Mouse (Mus musculus) forebrain, embryonic 16.5 days (tissue): ENCODE data around the gene Ntng1. TPM values are rescaled to one million over a fixed set of nuclear protein-coding genes. Genes with fewer than 3 reads are reported as not detected.

Experiments used
- ATAC-seq: fragments of 200-750 bp; cut with Nextera tagmentation; 2 replicates; pipeline ENCODE4 v1.8.0; 2017; ENCODE audit warnings: mild to moderate bottlenecking, moderate library complexity
- H3K27ac ChIP-seq: fragments of 300-500 bp; sonication (generic); 2 replicates; pipeline ENCODE4 v1.5.1; 2014; ENCODE audit warnings: low read length, control low read depth
- H3K27me3 ChIP-seq: fragments of 300-500 bp; sonication (generic); replicated peaks from 2 replicates; pipeline ENCODE4 v1.6.1; 2014; ENCODE audit warnings: low read length; ENCODE audit not compliant: control insufficient read depth, insufficient read depth
- H3K36me3 ChIP-seq: fragments of 300-500 bp; sonication (generic); 2 replicates; pipeline ENCODE4 v1.6.1; 2014; ENCODE audit not compliant: control insufficient read depth, insufficient read depth
- H3K4me1 ChIP-seq: fragments of 300-500 bp; sonication (generic); replicated peaks from 2 replicates; pipeline ENCODE4 v1.6.1; 2014; ENCODE audit warnings: low read length; ENCODE audit not compliant: control insufficient read depth, insufficient read depth
- H3K4me2 ChIP-seq: fragments of 300-500 bp; sonication (generic); 2 replicates; pipeline ENCODE4 v1.6.1; 2014; ENCODE audit warnings: mild to moderate bottlenecking, low read length, control low read depth
- H3K4me3 ChIP-seq: fragments of 300-500 bp; sonication (generic); replicated peaks from 2 replicates; pipeline ENCODE4 v1.5.1; 2014; ENCODE audit warnings: mild to moderate bottlenecking, low read length, control low read depth
- H3K9ac ChIP-seq: fragments of 300-500 bp; sonication (generic); replicated peaks from 2 replicates; pipeline ENCODE4 v1.6.1; 2014; ENCODE audit warnings: low read depth, low read length, control low read depth
- H3K9me3 ChIP-seq: fragments of 300-500 bp; sonication (generic); 2 replicates; pipeline ENCODE4 v1.6.1; 2016; ENCODE audit warnings: low read length; ENCODE audit not compliant: control insufficient read depth
- WGBS: fragments of 180-500 bp; shearing (Covaris S2); extraction: QIAGEN DNeasy Blood & Tissue Kit; methylation state at CpG from one replicate; pipeline ENCODE4 v1.1.7; 2014; 5-methylcytosine and 5-hydroxymethylcytosine counted together
- polyA plus RNA-seq: library from polyadenylated mRNA; unstranded; fragments of >200 nt; fragmentation: Nextera tagmentation; extraction: Ambion mirVana; gene quantifications from 2 replicates; pipeline ENCODE4 v1.2.1, GENCODE M21; 2015

The Ntng1 gene
- polyA plus RNA-seq, 1 experiment from 2014 or later: 10.7 TPM

GRCm38 (mm10) chr3:109846660-109847059 is 297.2 kb downstream of the Ntng1 start:
- Histone ChIP-seq H3K36me3 (no peaks in the 10 kb centered on the region), H3K4me1 (no peaks in the 10 kb centered on the region), H3K4me2 (no peak overlapping the region), H3K27ac (no peak overlapping the region), H3K4me3 (no peak overlapping the region), H3K27me3 (no peaks in the 10 kb centered on the region), H3K9me3 (no peaks in the 10 kb centered on the region), H3K9ac (no peak overlapping the region)
- 81% methylated on average over 4 of the region's 4 CpGs for WGBS
- no peak for ATAC-seq

GRCm38 (mm10) chr3:109825806-109826205 is 318.0 kb downstream of the Ntng1 start:
- Histone ChIP-seq H3K4me3 (no peak overlapping the region), H3K27ac (no peak overlapping the region), H3K4me2 (no peak overlapping the region), H3K9ac (no peak overlapping the region), H3K4me1 (no peaks in the 10 kb centered on the region), H3K27me3 (no peaks in the 10 kb centered on the region), H3K36me3 (no peaks in the 10 kb centered on the region), H3K9me3 (no peaks in the 10 kb centered on the region)
- WGBS: 100% methylated on average over 1 of the region's 1 CpGs
- no peak for ATAC-seq

GRCm38 (mm10) chr3:109822803-109823474 is 320.9 kb downstream of the Ntng1 start:
- WGBS: 90% methylated on average over 2 of the region's 2 CpGs
- Histone ChIP-seq H3K27me3 (no peaks in the 10 kb centered on the region), H3K4me2 (no peak overlapping the region), H3K4me1 (no peaks in the 10 kb centered on the region), H3K36me3 (no peaks in the 10 kb centered on the region), H3K4me3 (no peak overlapping the region), H3K9ac (no peak overlapping the region), H3K9me3 (no peaks in the 10 kb centered on the region), H3K27ac (no peak overlapping the region)
- no peak for ATAC-seq

GRCm38 (mm10) chr3:109818821-109819685 is 324.8 kb downstream of the Ntng1 start:
- no peak for ATAC-seq
- H3K36me3 ChIP-seq: no peaks in the 10 kb centered on the region
- WGBS: 98% methylated on average over 2 of the region's 2 CpGs
- no peaks in the 10 kb centered on the region for H3K9me3 ChIP-seq
- H3K4me2 ChIP-seq: no peak overlapping the region
- no peak overlapping the region for H3K27ac ChIP-seq
- no peak overlapping the region for H3K9ac ChIP-seq
- no peaks in the 10 kb centered on the region for H3K4me1 ChIP-seq
- H3K27me3 ChIP-seq: no peaks in the 10 kb centered on the region
- no peak overlapping the region for H3K4me3 ChIP-seq

GRCm38 (mm10) chr3:109809065-109809464 is 334.7 kb downstream of the Ntng1 start:
- Histone ChIP-seq H3K9me3 (no peaks in the 10 kb centered on the region), H3K36me3 (no peaks in the 10 kb centered on the region), H3K27me3 (no peaks in the 10 kb centered on the region), H3K4me1 (no peaks in the 10 kb centered on the region), H3K27ac (no peak overlapping the region), H3K9ac (no peak overlapping the region), H3K4me3 (no peak overlapping the region), H3K4me2 (no peak overlapping the region)
- no peak for ATAC-seq
- WGBS: 85% methylated on average over 1 of the region's 1 CpGs

GRCm38 (mm10) chr3:109807211-109807934 is 336.4 kb downstream of the Ntng1 start:
- 68% methylated on average over 6 of the region's 6 CpGs for WGBS
- no peak overlapping the region for H3K9ac ChIP-seq
- no peak for ATAC-seq
- H3K9me3 ChIP-seq: no peaks in the 10 kb centered on the region
- H3K4me2 ChIP-seq: no peak overlapping the region
- no peaks in the 10 kb centered on the region for H3K4me1 ChIP-seq
- no peaks in the 10 kb centered on the region for H3K36me3 ChIP-seq
- no peak overlapping the region for H3K27ac ChIP-seq
- no peak overlapping the region for H3K4me3 ChIP-seq
- H3K27me3 ChIP-seq: no peaks in the 10 kb centered on the region

- H3K36me3 ChIP-seq: no peaks in the 10 kb centered on the region
- no peak for ATAC-seq
- 75% methylated on average over 2 of the region's 2 CpGs for WGBS
Measured at GRCm38 (mm10) chr3:109804145-109804544, 339.7 kb downstream of the Ntng1 start.

GRCm38 (mm10) chr3:109803616-109804015 is 340.2 kb downstream of the Ntng1 start:
- 71% methylated on average over 3 of the region's 3 CpGs for WGBS
- ATAC-seq: no peak
- Histone ChIP-seq H3K4me3 (no peak overlapping the region), H3K4me2 (no peak overlapping the region), H3K27ac (no peak overlapping the region), H3K27me3 (no peaks in the 10 kb centered on the region), H3K4me1 (no peaks in the 10 kb centered on the region), H3K36me3 (no peaks in the 10 kb centered on the region), H3K9ac (no peak overlapping the region), H3K9me3 (no peaks in the 10 kb centered on the region)

More at GRCm38 (mm10) chr3:109804145-109804544, 339.7 kb downstream of the Ntng1 start:
- Histone ChIP-seq H3K27me3 (no peaks in the 10 kb centered on the region), H3K9ac (no peak overlapping the region), H3K4me1 (no peaks in the 10 kb centered on the region), H3K9me3 (no peaks in the 10 kb centered on the region), H3K4me3 (no peak overlapping the region), H3K4me2 (no peak overlapping the region), H3K27ac (no peak overlapping the region)

GRCm38 (mm10) chr3:109797354-109797753 is 346.5 kb downstream of the Ntng1 start:
- no peak overlapping the region for H3K27ac ChIP-seq
- ATAC-seq: no peak
- 60% methylated on average over 11 of the region's 11 CpGs for WGBS

More at GRCm38 (mm10) chr3:109797354-109797753, 346.5 kb downstream of the Ntng1 start:
- Histone ChIP-seq H3K27me3 (no peaks in the 10 kb centered on the region), H3K9ac (no peak overlapping the region), H3K4me2 (no peak overlapping the region), H3K4me3 (no peak overlapping the region), H3K36me3 (no peaks in the 10 kb centered on the region), H3K9me3 (no peaks in the 10 kb centered on the region), H3K4me1 (no peaks in the 10 kb centered on the region)
